Mouse (Mus musculus): ENCODE measurements at regions not wholly inside any gene's neighbourhood (a gene's known extent, or its start where the extent isn't known, plus 50 kb on each side); places are given as distances from the start of the nearest gene placed in this dataset.

- TF ChIP-seq POLR2A (IDR thresholded peaks at IDR 0.05; ENCODE audit: insufficient read depth, low read depth, low read length) (no peak), EP300 (IDR thresholded peaks at IDR 0.05; ENCODE audit: insufficient read depth, low read depth, low read length) (no peak), CTCF (IDR thresholded peaks at IDR 0.05) (no peak)
Observed at GRCm38 (mm10) chr5:95866848-95867495, 89.8 kb upstream of the Cxcl13 start.

Data from heart, adult 2 months (tissue).